Mouse (Mus musculus): Measurements from ENCODE around the gene Dolpp1.

- TF ChIP-seq CTCF (IDR thresholded peaks at IDR 0.05; ENCODE audit: low read depth), result no peak
- TF ChIP-seq EP300 (IDR thresholded peaks at IDR 0.05; ENCODE audit: low read depth), result no peak
Observed at GRCm38 (mm10) chr2:30357552-30358510, 34.2 kb upstream of the Dolpp1 start.

Data from liver, postnatal 0 days (tissue).